Mouse (Mus musculus) natural killer cell, adult 2 months (primary cell): ENCODE data around the gene Gm21973.

ENCODE experiments used
- DNase-seq, 2 experiments: peaks; one replicate each; pipeline ENCODE4 v3.0.0; 2022; ENCODE audit warnings: low spot score in 2 of 2

The Gm21973 gene

GRCm38 (mm10) chr15:10325080-10325479 lies at the start of gene Gm21973:
Gene Gm21973 (plus strand): TSS chr15:10325380.
- DNase-seq = no peak

DNA sequence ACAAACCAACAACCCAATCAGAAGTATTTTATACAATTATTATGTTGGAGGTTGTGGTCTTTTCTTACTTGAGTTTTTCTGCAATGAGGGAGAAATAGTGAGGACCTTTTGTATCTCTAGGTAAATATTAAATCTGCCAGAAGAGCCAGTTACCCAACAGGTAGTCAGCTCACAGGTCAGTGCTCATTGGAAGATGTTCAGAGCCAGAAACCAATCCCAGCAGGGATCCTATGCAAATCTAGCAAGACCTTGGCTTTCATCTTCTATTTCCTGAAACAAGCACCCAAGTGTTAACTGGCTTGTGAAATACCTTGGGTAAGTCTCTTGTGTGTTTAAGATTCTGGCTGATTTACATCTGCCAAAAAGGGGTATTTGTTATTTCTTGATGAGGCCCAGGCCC lies 48.8 kb upstream of the Gm21973 start:
- no peak for DNase-seq

DNA sequence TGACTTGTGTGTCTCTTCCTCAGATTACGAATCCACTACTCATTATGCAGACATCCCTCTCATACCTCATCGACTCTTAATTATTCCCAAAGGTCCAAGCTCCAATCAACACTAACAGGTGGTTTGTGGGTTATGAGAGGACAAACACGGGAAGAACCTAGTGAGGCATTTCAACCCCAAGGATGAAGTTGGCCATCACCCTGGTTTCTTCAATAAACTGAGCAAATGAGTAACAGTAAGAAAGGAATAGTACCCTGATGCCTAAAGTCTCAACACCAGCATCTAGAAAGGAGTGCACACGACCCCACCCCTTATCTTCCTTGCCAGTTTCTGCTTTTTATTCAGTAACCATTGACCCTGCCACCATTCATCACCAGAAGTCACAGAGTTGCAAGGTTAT lies 47.7 kb upstream of the Gm21973 start:
- no peak for DNase-seq

DNA sequence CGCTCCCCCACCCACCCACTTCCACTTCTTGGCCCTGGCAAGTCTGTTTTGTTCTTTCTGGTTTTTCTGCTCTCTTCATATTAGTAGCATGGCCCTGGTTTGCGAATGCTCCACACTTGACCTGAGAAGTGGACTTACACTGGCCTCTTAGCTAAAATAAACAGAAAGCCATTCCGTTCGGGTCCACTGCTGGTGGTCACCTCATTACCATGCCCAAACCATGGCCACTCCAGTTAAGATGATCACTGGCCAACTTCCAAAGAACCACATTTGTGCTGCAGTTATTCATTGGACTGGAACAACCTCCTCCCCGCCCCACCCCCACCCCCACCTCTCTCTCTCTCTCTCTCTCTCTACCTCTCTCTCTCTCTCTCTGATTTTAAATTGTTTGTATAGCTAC lies 43.6 kb upstream of the Gm21973 start:
- no peak for DNase-seq

GRCm38 (mm10) chr15:10283661-10284060 lies 41.5 kb upstream of the Gm21973 start:
- no peak for DNase-seq

DNA sequence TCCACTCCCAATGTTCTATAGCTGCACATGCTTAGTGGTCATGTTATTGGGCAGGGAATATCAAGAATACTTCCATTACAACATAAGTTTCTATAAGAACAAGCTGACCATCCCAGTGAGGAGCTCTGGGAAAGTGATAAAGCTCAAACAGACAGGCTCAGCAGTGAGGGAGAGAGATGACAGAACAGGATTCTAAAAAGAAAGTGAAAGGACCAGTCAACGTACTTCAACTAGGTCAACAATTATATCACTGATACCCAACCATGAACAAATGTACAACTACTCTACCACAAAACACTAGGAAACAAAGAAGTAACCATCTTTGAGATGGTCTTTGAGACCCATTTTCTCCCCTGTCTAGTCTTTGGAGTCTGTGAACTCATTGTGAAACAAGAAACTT lies 28.6 kb upstream of the Gm21973 start:
- no peak for DNase-seq

DNA sequence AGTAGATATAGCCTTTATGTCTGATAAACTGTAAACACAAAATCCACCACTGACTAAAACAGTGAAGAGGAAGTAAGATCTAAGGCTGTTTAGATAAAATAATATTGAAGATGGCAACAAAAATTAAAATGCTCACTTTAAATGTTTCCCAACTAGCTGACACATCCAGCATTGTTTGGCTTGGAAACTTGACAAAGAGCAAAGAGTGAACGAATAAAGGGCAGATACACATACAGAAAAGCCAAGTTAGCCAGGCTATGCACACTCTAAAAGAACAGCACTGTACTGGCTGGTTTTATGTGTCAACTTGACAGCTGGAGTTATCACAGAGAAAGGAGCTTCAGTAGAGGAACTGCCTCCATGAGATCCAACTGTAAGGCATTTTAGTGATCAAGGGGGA lies 27.1 kb upstream of the Gm21973 start:
- DNase-seq = no peak

DNA sequence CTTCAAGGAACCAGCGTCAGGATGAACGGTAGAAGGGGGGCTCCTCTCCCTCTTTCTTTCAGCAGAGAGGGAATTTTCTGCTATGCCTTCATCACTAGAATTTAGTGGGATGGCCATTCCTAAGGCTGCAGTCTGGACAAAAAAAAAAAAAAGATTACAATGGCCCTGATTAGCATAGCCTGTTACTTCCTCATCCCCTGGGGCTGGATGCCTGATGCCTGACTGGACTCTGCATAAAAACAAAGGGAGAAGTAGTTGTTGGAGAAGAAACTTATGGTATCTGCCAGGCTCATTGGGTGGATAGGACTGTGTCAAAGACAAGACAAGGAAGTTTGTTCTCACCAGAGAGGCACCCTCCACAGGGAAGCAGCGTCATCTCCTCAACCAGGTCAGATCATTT lies 25.7 kb upstream of the Gm21973 start:
- DNase-seq = no peak

DNA sequence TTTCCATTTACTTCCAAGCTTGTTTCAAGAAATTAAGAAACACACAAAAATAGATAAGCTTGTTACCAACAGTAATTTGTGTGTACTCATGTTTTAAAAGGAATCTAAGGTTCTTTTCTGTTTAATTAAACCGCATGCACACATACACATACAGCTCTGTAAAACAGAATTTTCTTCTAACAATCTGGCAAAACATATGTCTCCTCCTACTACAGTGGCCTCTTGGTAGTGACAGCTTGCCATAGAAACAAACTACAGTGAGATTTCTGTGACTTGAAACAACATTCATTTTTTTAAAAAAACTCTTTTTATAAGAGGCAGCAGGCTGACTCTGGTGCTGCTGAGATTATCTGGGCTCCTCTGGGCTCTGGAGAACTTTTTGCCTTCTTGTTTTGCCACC lies 18.7 kb upstream of the Gm21973 start:
- no peak for DNase-seq

- DNase-seq = no peak
Observed at GRCm38 (mm10) chr15:10311826-10312225, 13.4 kb upstream of the Gm21973 start.

DNA sequence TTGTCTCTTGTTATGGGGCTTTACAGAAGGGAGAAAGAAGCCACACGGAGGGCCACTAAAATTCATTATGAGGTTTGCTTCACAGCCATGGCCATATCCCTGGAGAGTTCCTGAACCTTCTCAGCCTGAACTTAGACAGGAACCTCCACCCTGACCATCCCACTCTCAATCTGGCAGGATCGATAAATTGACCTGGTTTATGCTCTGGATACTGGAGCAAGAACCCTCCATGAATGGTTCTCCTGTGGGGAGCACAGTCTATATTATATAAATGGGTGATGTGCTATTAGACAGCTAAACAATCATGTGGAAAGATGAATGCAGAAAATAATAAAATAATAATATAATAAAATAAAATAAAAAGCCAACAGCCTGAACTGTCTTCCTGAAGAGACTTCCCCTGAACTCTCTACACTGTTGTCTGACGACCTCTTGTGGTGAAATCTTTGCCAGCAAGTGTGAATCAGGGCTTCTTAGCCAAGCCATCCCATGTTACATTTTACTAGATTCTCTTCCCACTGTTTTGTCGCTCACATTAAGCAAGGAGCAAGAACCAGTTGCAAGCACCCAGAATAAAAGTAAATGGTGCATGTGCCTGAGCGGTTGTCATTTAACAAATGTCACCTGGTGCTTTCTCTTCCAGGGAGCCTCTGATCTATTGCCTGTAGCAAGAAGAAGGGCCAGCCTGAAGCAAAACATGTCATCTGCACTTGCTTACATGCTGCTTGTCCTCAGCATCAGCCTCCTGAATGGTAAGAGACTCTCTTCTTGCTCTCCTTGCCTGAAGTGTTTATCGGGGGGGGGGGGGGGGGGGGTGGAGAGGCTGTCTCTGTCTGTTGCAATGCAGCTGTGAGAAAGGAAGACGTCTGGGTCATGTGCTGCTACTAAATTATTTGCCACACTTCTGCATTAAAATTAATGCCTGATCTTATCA lies 11.4 kb upstream of the Gm21973 start:
- peak in 1 of 2 experiments; percentile 5 for DNase-seq

DNA sequence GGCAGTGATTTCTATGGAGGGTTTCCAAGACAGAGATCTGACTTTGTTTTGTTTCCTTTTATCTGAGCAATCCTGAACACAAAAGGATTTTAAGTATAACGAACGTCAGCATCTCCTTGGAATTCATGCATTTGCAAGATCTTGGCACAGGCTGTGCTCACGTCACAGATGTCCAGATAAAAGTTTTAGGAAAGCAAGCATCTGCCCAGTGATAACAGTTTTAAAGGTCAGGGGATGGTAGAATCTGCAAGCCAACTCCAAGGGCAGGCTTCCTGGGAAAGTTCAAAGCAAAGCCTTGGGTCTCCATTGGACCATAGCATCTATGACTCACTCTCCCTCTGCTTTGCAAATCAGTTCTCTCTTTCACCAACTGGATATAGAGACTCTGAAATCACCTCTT lies 5.4 kb downstream of the Gm21973 start:
- no peak for DNase-seq

- DNase-seq = no peak
Observed at GRCm38 (mm10) chr15:10332566-10332965, 7.4 kb downstream of the Gm21973 start.

DNA sequence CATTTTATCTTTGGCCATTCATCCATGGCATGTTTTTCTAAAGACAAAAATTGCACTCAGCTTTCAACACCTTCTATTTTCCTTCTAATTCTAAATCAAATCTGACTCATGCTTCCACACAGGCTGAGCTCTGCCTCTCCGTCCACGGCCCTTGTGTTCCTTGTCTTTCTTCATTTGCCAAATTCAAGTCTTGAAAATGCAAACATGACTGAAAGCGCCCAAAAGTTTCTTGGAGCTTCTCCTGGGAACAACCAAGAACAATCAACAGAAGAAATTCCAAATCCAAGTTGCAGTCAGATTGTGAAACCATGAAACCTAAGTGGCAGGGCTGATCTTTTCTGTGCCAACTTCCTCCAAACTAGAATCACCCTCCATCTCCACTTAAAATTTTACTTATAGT lies 13.4 kb downstream of the Gm21973 start:
- no peak for DNase-seq

DNA sequence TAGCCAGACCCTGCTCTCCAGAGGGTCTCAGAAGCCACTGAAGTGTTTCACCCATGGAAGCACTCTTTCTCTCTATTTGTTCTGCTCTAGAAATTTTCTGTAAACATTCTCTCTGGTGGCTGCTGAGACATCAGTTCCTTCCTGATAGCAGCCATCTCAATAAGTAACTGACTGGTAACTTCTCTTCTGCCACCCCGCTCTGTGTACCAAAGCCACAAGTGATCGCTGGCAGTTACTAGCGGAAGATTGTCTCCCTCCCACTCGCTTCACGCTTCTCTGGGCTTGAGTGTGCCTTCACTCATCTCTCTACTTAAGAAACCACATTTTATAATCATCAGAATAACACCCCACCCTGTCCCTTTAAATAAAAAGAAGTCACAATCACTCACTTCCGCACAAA lies 21.9 kb downstream of the Gm21973 start:
- DNase-seq = no peak

GRCm38 (mm10) chr15:10358039-10358948 lies 33.1 kb downstream of the Gm21973 start, which contains the start of gene Agxt2:
Gene Agxt2 (plus strand): TSS chr15:10358532.
- DNase-seq = no peak

- DNase-seq = no peak
Observed at GRCm38 (mm10) chr15:10366331-10366730, 41.2 kb downstream of the Gm21973 start.

DNA sequence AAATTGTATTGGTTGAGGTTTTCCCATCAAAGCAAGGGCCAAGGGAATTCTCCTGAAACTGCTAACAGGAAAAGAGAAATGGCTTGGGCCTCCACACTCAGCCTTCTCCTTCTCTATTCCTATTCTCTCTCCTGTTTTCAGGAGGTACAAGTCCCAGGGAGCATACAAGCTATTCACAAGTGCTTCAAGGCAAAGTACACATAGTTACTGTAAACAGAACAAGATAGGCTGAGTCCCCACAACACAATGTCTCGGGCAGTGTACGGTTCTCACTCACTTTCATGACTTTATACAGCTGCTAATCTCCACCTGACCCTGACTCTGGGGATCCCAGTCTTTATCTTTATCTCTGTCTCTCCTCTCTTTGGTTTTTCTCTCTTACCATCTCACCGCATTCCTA lies 50.2 kb downstream of the Gm21973 start:
- no peak for DNase-seq

DNA sequence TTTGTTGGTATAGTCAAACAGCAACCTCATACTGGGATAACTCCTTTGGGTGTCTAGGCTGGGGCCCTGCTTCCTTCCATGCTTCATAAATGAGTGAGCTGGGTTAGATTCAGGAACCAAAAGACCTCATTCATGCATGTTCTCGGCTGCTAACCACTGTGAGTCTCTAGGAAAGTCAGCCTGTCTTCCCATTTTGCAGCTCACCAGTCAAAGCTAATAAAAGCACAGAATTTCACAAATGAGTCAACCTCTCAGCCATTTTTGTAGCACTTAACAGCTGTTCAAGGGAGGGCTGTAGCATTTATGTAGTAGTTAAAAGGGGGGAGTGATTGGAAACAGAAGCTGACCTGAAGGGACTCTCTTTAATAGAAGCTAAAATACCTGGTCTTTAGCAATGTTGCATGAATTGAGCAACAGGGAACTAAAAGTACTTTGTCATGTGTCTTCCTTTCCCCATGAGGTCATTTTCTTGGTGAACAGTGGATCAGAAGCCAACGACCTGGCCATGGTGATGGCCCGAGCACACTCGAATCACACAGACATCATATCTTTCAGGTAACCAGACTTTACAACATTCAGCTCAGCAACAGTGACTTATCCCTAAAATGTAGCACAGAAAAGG lies 53.3 kb downstream of the Gm21973 start:
- no peak for DNase-seq

DNA sequence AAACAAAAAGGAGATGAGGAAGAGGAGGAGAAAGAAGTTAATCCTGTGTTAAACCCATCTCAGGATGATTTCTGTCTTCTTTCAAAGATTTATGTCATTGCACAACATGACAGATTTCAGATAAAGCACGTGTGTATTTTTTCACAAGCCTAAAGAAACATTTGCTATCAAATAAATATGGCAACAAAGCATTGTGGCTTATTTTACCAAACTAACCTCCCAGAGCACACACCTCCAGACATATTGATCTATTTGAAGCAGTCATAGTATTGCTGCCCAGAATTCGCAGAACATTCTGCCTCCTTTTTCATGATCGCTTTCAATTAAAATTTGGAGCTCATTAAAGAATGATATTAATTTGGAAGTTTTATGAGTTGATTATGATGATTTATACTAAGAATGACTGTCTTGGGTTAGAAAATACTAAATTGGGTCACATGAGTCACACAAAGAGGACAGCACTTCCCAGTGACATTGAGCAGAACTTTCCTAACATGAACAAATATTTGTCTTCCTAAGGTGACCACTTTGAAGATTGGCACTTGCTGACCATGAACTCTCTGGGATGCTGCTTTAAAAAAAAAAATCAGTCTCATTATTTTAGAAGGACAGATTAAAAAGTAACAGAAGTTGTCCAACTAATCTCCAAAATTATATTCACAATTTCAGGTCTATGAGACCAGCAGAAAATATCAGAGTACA lies 54.7 kb downstream of the Gm21973 start:
- no peak for DNase-seq

GRCm38 (mm10) chr15:10387263-10387662 lies 62.1 kb downstream of the Gm21973 start:
- no peak for DNase-seq

GRCm38 (mm10) chr15:10399795-10400194 lies 74.6 kb downstream of the Gm21973 start:
- DNase-seq = no peak
